Mouse (Mus musculus): ENCODE results near the gene Gm5134. TPM values are rescaled to one million over a fixed set of nuclear protein-coding genes. Genes with fewer than 3 reads are reported as not detected.
A peak's percentile ranks its signal among the peaks of the same experiment; 100 is the strongest.

Gene Gm5134
- total and polyA plus RNA-seq, 3 experiments = not detected

DNA sequence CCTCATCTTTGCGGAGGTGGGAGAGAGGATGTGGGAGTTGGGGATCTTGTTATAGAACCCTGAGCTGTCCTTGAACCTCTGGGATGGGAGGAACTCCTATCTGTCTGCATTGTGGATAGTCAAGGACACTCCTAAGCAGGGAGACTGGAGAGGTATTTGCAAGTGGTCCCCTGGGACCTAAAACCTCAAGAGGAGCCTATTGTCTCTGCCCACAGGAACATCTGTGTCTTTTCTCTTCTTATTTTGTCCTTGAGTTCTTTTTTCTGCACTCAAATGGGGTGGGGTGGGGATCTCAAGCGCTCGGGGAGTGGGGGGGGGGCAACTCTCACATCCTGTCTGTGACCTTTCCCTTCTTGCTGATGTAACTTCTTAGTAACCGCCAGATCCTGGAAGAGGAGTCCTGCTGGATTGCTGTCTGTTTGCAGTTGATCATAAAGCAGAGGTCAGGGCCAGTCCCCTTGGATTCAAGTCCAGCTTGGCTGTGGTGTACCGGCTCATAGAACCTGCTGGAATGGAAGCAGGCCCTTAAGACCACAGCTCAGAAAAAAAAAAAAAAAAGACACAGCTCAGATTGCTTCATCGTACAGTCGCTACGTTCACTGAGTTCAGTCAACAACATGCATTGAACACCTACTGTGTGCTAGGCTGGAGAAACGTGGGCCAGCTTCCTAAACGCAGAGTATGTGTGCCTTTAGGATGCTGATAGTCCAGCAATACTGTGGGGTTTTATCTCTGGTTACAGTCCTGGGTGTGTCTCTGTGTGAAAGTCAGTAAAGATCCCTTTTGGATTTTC is 16.3 kb upstream of the Gm5134 start (continued):
- TF ChIP-seq MAX (IDR thresholded peaks at IDR 0.05; ENCODE audit: low read length) = no peak
- no peak for TF ChIP-seq CHD2 (IDR thresholded peaks at IDR 0.05; ENCODE audit: low read length)
- 0 out of 2 replicates have a peak, but pooled peaks have one; percentile 36 for TF ChIP-seq MYC (IDR thresholded peaks at IDR 0.05; ENCODE audit: low read depth, low read length)
- no peak for TF ChIP-seq MXI1 (IDR thresholded peaks at IDR 0.05; ENCODE audit: low read depth, low read length)
- no peak for TF ChIP-seq NELFE (IDR thresholded peaks at IDR 0.05; ENCODE audit: low read depth, low read length)
- TF ChIP-seq ETS1 (IDR thresholded peaks at IDR 0.05; ENCODE audit: low read depth, low read length) = no peak
- TF ChIP-seq POLR2AphosphoS2 (IDR thresholded peaks at IDR 0.05; ENCODE audit: low read length) = 0 out of 2 replicates have a peak, but pooled peaks have one; percentile 26
- TF ChIP-seq SIN3A (IDR thresholded peaks at IDR 0.05; ENCODE audit: low read length) = peak; percentile 50; the same call in 1 of the 2 replicates
- no peak for TF ChIP-seq RAD21 (IDR thresholded peaks at IDR 0.05; ENCODE audit: low read depth, low read length)
- no peak for TF ChIP-seq SMC3 (IDR thresholded peaks at IDR 0.05; ENCODE audit: low read depth, low read length)
- peak; percentile 43; the same call in 1 of the 2 replicates for TF ChIP-seq ZNF384 (IDR thresholded peaks at IDR 0.05; ENCODE audit: low read depth, low read length)
- no peak for TF ChIP-seq ZC3H11A (IDR thresholded peaks at IDR 0.05; ENCODE audit: low read depth, low read length)
- TF ChIP-seq RCOR1 (IDR thresholded peaks at IDR 0.05; ENCODE audit: low read depth, low read length) = 0 out of 2 replicates have a peak, but pooled peaks have one; percentile 50
- peak; percentile 70; the same call in 1 of the 2 replicates for TF ChIP-seq TCF12 (IDR thresholded peaks at IDR 0.05; ENCODE audit: low read depth, low read length)

GRCm38 (mm10) chr10:75939481-75940234 is 14.7 kb upstream of the Gm5134 start:
- H3K9me3 ChIP-seq (replicated peaks; ENCODE audit: insufficient read depth, low read length) = no peaks in the 10 kb centered on the region
- peaks cover 9% of the 10 kb centered on the region for H3K79me2 ChIP-seq (ENCODE audit: control insufficient read depth, insufficient read depth, low read length, poor library complexity)
- peak overlapping the region in 1 of 2 experiments; percentile 36; a peak in 1 of 4 replicates for H3K4me3 ChIP-seq (ENCODE audit: control insufficient read depth in 1 of 2, insufficient read depth in 1 of 2, low read depth in 2 of 2, low read length in 2 of 2)
- DNase-seq (ENCODE audit: low read depth, low spot score) = peak; percentile 73
- H3K36me3 ChIP-seq (ENCODE audit: control insufficient read depth in 1 of 2, insufficient read depth in 2 of 2, low read length in 2 of 2) = peaks cover 0 to 42% of the 10 kb centered on the region in 2 experiments; a peak in 2 of 4 replicates
- H3K9ac ChIP-seq (ENCODE audit: control insufficient read depth, low read depth, low read length, poor library complexity, severe bottlenecking) = peak overlapping the region; percentile 45
- peaks cover 14 to 51% of the 10 kb centered on the region in 2 experiments for H3K4me1 ChIP-seq (ENCODE audit: control insufficient read depth in 1 of 2, insufficient read depth in 2 of 2, low read length in 2 of 2)
- H3K27ac ChIP-seq (ENCODE audit: control insufficient read depth, low read depth, low read length) = peak overlapping the region; percentile 45
- 0 out of 4 replicates have a peak, but pooled peaks of 1 of the 2 experiments have one; percentile 9 for TF ChIP-seq EP300 (IDR thresholded peaks at IDR 0.05; ENCODE audit: low read depth in 1 of 2, low read length in 2 of 2)
- no peak for TF ChIP-seq TCF12 (IDR thresholded peaks at IDR 0.05; ENCODE audit: low read depth, low read length)
- TF ChIP-seq GABPA (IDR thresholded peaks at IDR 0.05; ENCODE audit: low read depth, low read length) = 0 out of 2 replicates have a peak, but pooled peaks have one; percentile 18
- H3K27me3 ChIP-seq (ENCODE audit: control insufficient read depth in 1 of 2, insufficient read depth in 2 of 2, low read length in 2 of 2) = no peaks in the 10 kb centered on the region
